Mouse (Mus musculus): Measurements from ENCODE around the gene Gm3685. TPM values are rescaled to one million over a fixed set of nuclear protein-coding genes. Genes with fewer than 3 reads are reported as not detected.
"Not testable (repeated sequence)": the region's sequence is repeated elsewhere in the genome, so short reads cannot be mapped to it uniquely, and the experiment has no call there.

The Gm3685 gene
- not detected in 2 replicates for polyA plus RNA-seq (2015; fragmentation: Nextera tagmentation; extraction: Ambion mirVana)

DNA sequence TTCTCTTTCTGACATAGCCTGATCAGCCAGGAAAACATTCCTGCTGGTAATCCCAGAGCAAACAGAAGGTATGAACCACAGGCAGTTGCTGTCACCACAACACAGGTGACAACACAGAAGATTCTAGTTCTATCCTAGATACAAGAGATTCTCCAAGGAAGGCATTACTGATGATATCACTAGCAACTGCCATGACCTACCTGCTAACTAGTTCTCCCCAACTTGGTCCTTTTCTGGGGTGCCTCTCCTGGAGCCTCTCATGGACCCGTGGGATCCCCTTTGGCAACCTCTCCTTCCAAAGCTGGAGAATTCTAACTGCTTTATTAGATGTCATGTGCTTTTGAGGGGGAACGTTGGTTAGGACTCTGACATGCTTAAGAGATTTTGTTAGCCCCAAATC is at the start of gene Gm3685:
Gene Gm3685, minus strand, starts transcription at position 101 of the 400 bp plus-strand sequence.
- H3K4me2 ChIP-seq; H3K27me3 ChIP-seq (replicated peaks); H3K36me3 ChIP-seq; H3K9ac ChIP-seq; H3K4me3 ChIP-seq; ATAC-seq (ENCODE audit: extremely low read depth, insufficient number of reproducible peaks, low FRiP score, low TSS enrichment); H3K4me1 ChIP-seq; H3K9me3 ChIP-seq; H3K27ac ChIP-seq (replicated peaks): not testable (repeated sequence)
- WGBS, result no CpG with 5 or more reads among the region's 2 CpGs

- not testable (repeated sequence) for H3K9me3 ChIP-seq; H3K27ac ChIP-seq (replicated peaks); H3K36me3 ChIP-seq; ATAC-seq (ENCODE audit: extremely low read depth, insufficient number of reproducible peaks, low FRiP score, low TSS enrichment); H3K4me1 ChIP-seq; H3K27me3 ChIP-seq (replicated peaks)
- H3K9ac ChIP-seq, result peak within 1 kb of the TSS; percentile 70
- 3% methylated on average over 45 of the region's 70 CpGs for WGBS
- peak within 1 kb of the TSS; percentile 54 for H3K4me3 ChIP-seq
- peak within 1 kb of the TSS; percentile 85 for H3K4me2 ChIP-seq
Measured at GRCm38 (mm10) chr14:7026781-7027749, 17.7 kb downstream of the Gm3685 start, which contains the start of gene Gm10406. Gm10406 (minus strand) TSS chr14:7027449.

- not testable (repeated sequence) for H3K27ac ChIP-seq (replicated peaks); H3K36me3 ChIP-seq; H3K27me3 ChIP-seq (replicated peaks); H3K9ac ChIP-seq; H3K4me1 ChIP-seq; H3K4me3 ChIP-seq; ATAC-seq (ENCODE audit: extremely low read depth, insufficient number of reproducible peaks, low FRiP score, low TSS enrichment); H3K9me3 ChIP-seq
- peak overlapping the region; percentile 85 for H3K4me2 ChIP-seq
- 12% methylated on average over 9 of the region's 9 CpGs for WGBS
Measured at GRCm38 (mm10) chr14:7026274-7026673, 18.5 kb downstream of the Gm3685 start.

Other genes starting within 250 kb of the Gm3685 start
- gene Gm3642, start 204.7 kb downstream of the Gm3685 start, polyA plus RNA-seq (2015; fragmentation: Nextera tagmentation; extraction: Ambion mirVana), result not detected in 2 replicates
- 0.89 and 0.92 TPM in 2 replicates for gene Gm3667, start 155.0 kb downstream of the Gm3685 start, polyA plus RNA-seq (2015; fragmentation: Nextera tagmentation; extraction: Ambion mirVana)
- gene Gm6356, start 71.2 kb downstream of the Gm3685 start, polyA plus RNA-seq (2015; fragmentation: Nextera tagmentation; extraction: Ambion mirVana), result not detected in 2 replicates
- gene Gm10406, start 17.5 kb downstream of the Gm3685 start, polyA plus RNA-seq (2015; fragmentation: Nextera tagmentation; extraction: Ambion mirVana), result 0.18 and 0.21 TPM in 2 replicates
- gene Gm3696, start 55.7 kb upstream of the Gm3685 start, polyA plus RNA-seq (2015; fragmentation: Nextera tagmentation; extraction: Ambion mirVana), result 0.71 and 1.2 TPM in 2 replicates
- not detected in 2 replicates for gene Gm6676, start 80.4 kb upstream of the Gm3685 start, polyA plus RNA-seq (2015; fragmentation: Nextera tagmentation; extraction: Ambion mirVana)
- gene Gm3512, start 129.6 kb upstream of the Gm3685 start, polyA plus RNA-seq (2015; fragmentation: Nextera tagmentation; extraction: Ambion mirVana), result 2.6 and 4.0 TPM in 2 replicates
- not detected in 2 replicates for gene Gm16434, start 149.6 kb upstream of the Gm3685 start, polyA plus RNA-seq (2015; fragmentation: Nextera tagmentation; extraction: Ambion mirVana)
- gene Gm3727, start 219.7 kb upstream of the Gm3685 start, polyA plus RNA-seq (2015; fragmentation: Nextera tagmentation; extraction: Ambion mirVana), result not detected in 2 replicates

Data from heart, embryonic 13.5 days (tissue).